Mouse (Mus musculus): ENCODE data around the gene Gxylt1.
"Not testable (repeated sequence)": the region's sequence is repeated elsewhere in the genome, so short reads cannot be mapped to it uniquely, and the experiment has no call there.

Gxylt1 gene

DNA sequence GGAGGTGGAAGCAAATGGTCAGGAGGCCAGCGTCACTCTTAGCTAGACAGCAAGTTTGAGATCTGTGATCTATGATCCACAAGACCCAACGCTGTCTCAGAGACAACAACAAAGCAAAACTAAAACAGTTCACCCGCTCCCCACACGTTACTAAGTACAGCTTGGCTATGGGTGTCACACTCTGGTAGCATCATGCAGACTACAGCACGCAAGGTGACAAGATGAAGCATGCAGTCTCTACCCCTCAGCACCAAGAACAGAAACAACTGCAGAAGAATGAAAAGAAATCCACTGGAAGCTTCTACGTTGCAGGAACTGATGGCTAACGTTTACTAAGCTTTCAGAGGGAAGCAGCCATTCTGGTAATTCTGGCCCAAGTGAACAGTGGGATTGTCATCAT, 11.4 kb downstream of the Gxylt1 start:
- no peak for DNase-seq (ENCODE audit: low spot score)

DNA sequence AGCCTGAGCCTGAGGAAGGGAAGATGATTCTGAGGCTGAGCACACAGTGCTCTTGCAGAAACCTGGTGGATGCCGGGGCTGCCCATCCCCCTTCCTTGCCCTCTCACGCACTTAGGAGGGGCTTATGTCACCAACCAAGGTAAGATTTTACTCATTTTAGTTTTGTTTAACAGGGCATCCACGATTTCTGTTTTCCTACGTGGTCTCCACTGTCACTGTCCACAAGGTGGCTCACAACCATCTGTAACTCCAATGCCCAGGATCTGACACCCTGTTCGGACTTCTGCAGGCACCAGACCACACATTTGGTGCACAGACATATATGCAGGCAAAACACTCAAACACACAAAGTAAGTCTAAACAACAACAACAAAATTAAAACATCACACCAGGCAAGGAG, 12.2 kb downstream of the Gxylt1 start:
- DNase-seq (ENCODE audit: low spot score): no peak

DNA sequence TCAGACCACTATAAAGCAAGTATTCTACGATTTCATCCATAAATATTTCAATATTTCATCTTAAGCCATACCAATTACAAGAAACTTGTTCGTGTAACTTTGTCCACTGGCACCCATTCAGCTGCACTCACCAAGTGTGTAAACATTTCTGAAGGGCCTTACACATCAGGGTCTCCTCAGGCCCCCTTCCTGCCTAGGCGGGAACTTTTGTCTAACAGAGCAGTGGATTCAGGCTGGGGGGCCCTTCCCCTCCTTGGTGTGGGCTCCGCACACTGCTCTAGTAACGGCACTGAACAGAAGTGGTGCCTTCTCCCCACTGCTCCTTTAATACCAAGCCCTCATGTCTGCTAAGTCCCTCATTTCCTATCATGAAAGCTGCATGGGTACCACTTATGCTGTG, 12.7 kb downstream of the Gxylt1 start:
- DNase-seq (ENCODE audit: low spot score): no peak

DNA sequence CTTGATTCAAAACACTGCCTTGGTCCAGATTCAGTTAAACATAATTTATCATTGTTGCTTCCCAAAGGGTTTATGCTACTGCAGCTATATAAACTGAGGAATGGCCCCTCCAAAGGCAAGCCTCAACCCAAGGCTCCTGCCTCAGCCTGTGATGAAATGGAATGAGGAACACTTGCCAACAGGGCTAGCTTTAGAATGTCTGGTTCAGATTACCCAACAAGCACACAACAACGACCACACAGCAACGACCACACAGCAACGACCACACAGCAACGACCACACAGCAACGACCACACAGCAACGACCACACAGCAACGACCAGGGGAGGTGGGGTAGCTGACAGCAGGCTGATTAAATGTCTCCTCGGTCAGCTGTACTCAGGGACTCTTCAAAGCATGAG, 15.0 kb downstream of the Gxylt1 start:
- no peak for DNase-seq (ENCODE audit: low spot score)

DNA sequence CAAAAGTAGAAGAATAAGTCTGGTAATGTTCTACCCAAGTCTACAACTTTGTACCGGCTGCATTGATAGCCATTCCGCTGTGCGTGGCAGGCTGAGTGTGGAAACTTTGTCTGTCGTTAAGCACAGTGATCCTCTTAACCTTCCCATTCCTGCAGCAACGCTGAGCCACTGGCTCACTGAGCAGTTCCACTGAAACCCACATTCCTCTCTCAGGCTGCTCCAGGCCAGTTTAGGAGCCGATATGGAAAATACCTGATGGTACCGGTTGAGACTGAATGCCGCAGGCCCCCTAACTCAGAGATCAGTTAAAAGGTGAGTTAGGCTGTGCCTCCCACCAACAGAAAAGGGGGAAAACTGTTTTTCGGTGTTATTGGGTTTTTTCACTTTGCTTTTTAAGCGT, 19.7 kb downstream of the Gxylt1 start:
- no peak for DNase-seq (ENCODE audit: low spot score)

DNA sequence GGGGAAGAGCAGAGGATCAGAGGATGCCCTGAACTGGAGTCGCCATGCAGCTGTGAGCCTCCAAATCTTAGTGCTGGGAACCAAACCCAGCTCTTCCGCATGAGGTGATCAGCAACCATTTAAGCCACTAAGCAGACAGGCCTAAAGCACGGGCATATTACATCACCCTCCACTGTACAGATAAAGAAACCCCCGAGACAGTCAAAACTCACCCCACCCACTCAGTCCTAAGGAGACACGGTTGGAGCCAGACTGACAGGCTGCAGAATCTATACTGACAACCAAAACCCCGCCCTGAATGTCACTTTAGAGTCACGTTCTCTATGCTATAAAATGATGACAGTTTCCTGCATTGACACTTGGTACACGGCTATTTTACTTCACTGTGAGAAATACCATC, 21.8 kb downstream of the Gxylt1 start:
- DNase-seq (ENCODE audit: low spot score): no peak

DNA sequence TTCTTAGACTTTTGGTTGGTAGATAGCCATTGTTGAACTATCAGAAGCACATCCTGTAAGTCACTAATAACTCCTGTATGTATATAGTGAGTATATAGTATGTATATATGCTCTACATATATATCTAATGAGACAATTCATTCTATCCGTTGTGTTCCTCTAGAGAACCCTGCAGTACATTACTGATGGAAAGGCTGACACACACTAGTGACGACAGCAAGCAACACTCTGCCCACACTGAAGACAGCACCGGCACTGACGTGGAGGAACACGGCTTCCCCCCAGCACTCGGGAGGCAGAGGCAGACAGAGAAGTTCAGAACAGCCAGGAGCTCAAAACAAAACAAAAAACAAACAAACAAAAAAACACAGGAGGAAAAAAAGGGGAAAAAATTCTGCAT, 22.6 kb downstream of the Gxylt1 start:
- no peak for DNase-seq (ENCODE audit: low spot score)

DNA sequence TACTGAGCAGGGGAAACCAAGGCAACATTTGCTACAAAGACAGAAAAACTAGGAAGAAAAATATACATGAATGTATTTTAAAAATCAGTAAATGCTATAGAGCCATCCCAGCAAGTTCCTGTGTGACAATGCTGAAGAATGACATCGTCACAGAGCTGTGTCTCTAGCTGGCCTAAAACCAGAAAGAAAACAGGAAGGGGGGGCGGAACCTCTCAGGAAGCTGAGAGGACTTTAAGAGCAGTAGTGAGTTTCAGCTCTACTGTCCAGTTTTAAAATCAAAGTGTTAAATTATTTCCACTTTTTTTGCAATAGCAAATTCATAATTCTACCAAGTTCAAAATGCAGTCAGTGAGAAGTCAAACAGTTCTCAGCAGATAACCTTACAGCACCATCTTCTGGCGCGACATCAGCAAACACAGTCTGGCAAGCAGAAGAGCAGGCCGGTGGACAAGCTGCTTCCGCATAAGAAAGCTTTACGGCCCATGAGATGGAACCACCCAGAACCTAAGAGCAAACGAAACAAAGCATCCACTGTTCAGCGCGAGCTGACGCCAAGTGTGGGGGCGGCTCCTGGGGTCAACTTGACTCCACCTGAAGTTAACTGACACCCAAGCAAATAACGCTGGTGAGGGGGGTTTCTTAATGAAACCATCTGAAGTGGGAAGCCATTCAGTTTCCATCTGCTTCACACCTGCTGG, 23.3 kb downstream of the Gxylt1 start:
- DNase-seq (ENCODE audit: low spot score): no peak

DNA sequence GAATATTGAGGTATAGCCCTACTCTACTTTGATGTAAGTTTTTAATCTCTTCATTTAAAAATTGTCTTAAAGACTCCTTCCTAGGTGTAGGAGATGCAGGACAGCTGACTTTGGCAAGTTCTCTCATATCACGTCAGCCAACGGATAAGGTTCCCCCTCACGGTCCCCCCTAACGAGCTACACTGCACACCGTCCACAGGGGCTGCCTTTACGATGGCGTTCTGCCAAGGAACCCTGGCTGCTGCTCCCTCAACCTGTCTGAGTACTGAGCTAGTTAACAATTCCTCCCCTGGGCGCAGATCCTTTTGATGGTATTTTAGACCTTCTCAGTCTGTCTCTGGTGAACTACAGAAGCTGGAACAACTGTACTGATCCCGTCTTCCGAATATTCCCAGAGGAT, 31.8 kb downstream of the Gxylt1 start:
- DNase-seq (ENCODE audit: low spot score): no peak

DNA sequence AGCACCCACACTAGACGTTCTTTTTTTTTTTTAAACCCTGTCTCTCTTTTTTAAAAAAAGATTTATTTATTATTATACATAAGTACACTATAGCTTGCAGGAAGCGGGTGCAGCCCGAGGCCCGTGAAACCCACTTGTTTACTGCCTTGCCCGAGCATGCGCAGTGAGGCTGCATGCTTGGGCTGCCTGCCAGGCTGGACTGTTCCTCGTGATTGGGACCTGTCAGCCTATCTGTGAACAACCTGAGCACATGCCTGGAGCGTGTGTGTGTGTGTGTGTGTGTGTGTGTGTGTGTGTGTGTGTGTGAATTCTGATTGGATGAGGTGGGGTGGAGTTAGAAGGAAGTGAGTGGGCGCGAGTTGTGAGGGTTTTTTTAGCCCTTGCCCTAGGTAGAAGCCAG, 38.5 kb downstream of the Gxylt1 start:
- DNase-seq (ENCODE audit: low spot score): not testable (repeated sequence)

DNA sequence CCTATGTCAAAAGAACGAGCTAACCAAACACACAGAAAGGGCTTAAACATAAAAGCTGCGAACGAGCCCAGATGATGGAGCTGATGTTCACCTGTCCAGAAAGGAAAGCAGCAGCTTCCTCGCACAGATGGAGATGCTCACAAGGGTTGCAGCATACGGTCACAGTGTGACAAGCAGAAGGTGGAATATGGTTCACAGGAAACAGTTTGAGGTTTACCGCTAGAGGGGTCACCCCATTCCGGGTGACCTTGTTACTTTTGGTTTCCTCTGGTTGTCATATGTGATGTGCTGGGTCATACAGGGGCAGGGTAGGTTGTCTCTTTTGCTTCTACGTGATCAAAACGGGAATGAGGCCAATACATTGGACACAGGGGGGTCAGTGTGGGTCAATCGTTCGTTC, 46.0 kb downstream of the Gxylt1 start:
- DNase-seq (ENCODE audit: low spot score): no peak

DNA sequence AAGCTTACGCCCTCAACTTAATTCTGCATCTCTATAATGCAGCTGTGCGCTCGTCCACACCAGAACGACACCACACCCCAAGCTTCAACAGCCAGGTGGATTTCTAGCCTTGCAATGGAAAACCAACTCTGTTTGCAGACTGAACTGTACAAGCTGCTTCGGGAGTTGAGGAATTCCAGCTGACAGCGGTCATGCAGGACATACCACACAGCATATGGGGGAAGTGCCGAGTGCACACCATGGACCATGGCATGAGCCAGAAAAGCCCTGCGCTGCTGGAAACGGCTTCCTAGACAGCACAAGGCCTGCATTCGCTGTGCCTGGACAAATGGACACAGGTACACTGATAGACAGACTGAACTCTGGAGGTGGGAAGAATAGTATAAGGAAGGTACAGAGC, 46.6 kb downstream of the Gxylt1 start:
- no peak for DNase-seq (ENCODE audit: low spot score)

DNA sequence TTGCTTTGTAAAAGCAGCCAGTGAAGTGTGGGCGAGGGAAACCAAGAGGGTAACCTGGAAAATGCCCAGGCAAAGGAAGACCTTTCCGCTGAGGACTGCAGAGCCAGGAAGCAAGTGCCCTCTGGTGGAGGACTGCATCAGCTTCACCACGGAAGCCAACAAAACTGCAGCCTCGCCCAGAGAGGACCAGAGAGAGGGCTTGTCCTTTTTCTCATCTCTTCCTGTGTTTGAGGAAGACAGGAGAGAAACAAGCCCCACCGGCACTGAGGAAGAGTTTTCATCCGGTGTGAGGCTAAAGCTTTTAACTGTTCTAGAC, 47.3 kb downstream of the Gxylt1 start:
- peak; percentile 17 for DNase-seq (ENCODE audit: low spot score)

DNA sequence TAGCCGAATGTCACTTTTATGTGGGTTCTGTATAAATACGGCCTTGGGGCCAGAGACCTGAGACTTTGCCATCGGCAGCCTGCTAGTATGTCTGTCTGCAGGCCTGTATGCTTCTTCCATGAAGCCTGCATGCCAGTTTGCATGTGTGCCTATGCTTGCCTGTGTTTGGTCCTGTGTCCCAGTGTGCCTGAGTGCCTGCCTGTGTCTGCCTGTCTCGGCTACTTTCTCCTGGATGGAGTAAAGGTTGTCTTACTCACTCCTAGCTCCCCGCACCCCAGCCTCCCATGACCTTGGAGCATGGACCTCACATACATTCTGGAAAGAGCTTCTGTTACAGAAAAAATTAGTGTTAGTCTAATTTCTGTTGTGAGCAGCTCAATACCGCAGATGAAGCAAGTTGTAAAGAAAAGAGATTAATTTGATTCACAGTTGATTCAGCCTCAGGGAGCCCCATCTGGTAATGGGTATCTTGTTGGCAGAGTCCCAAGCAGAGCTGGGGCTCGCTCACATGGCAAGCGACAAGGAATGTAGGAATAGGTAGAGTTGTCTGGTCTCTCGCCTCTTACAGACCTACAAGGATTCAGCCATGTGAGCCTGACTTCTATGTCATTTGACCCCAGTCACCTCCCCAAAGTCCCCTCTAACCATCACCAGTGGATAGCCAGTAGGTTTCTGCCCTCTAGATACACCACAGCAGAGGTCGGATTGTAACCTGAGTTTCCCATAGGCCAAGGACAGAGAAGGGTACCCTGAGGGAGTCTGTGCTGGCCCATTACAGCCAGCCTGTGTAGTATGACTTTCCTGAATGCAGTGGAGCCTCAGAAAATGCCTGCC, 47.8 kb downstream of the Gxylt1 start:
- DNase-seq (ENCODE audit: low spot score): no peak

DNA sequence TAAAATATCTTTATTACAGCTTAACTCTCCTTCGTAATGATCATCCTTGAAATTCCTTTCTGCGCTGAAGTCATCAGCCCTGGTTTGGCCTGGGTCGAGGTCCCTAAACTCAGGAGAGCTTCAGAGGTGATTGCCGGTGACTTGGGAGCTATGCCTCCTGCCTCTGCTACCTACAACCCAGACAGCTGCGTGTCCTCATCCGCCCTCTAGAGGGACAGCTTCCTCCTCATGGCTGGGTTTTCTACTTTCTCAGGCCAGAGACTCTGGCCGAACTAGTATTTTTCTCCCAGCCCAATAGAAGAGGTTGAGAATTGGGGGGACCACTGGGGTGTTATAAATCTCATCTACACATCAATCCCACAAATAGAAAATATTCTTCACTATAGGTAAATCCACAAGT, 52.5 kb downstream of the Gxylt1 start:
- DNase-seq (ENCODE audit: low spot score): no peak

DNA sequence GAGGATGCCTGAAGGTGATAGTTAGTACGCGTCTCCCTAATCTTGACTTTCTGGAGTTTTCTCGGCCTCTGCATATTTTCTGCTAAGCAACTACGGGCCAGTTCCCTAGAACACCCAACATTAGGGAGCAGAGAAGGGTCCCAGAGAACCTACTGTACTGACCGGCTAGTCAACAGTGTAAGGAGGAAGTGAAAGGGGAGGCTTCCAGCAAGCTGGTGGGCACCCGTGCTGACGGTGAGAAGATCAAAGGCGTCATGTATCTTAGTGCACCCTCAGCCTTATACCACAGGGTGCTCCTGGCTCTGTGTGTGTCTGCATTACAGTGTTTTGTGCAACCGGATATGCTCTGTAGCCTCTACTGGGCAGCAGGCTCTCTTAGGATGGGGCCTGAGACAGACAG, 62.4 kb downstream of the Gxylt1 start:
- no peak for DNase-seq (ENCODE audit: low spot score)

DNA sequence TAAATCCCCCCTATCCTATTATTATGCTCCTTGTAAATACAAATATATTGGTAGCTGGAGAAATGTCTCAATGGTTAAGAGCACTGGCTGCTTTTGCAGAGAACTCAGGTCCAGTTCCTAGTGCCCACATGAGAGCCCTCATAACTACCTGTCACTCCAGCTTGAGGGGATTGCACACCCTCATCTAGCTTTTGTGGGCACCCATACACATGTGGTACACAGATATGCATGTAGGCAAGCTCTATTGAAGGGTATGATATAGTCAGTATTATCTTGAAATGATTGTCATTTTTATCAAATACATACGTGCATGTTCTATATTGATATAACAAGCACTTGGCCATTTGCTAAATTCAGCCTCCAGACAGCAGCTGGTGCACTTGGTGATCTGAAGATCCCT, 70.1 kb downstream of the Gxylt1 start:
- DNase-seq (ENCODE audit: low spot score): no peak

DNA sequence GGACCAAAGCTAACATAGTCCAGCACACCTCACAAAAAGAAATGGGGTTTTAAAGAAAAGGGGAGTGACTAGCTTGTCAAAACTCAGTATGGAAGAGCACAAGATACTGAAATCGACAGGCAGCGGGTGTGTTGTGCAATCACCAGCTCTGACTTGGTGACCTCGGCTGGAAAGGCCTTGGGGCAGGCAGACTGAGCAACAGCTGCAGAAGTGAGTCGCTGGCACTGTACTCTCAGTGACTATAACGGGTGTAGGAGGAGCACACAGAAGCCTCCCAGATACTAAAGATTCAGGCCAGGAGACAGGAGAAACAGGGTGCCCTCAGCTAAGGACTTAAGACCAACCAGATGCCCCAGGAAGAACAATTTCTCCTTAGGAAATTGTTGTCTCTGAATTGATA, 73.0 kb downstream of the Gxylt1 start:
- DNase-seq (ENCODE audit: low spot score): no peak

DNA sequence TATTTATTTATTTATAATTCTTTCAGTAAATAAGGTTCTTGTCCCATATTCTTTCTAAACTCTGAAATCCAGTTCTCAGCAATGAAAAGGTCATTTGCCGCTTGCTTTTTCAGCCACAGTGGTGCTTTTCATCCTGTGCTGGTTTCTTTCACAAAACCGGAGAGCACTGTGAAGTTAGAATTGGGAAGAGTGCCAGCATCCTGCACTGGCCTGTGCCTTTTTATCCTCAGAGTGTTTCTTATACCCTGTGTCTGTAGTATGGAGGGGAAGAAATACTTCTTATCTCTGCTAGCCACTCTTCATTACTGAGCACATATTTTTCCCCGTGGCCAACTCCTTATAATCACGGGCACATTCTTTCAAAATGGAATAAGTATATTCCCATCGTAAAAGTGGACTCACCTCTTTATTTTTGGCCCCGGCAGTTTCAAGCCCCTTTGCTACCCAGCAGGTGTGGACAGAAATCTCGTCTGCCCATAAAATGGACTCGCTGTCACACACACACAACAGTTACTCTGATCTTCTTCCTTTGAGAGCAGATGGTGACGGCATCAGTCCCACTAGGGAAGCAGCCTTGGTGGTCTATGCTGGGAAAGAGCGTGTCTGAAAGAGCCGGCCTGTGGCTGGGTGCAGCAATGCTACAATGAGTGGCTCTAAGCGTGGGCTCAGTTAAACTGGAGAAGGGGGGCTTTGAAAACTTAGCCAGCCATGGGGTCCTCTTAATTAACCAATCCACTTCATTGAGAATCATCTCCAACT, 83.4 kb downstream of the Gxylt1 start:
- no peak for DNase-seq (ENCODE audit: low spot score)

All from left cerebral cortex, adult 11 months (tissue).